Mouse (Mus musculus) liver, adult 2 months (tissue): ENCODE measurements around the gene Usp47. TPM values are rescaled to one million over a fixed set of nuclear protein-coding genes. Genes with fewer than 3 reads are reported as not detected.

Experiments used
- DNase-seq: peaks from one replicate; pipeline ENCODE4 v3.0.0-alpha.2; 2011; ENCODE audit warnings: low read depth, low spot score; ENCODE audit errors: extremely low read depth
- H3K27ac ChIP-seq: fragments of 200-500 bp; replicated peaks from 2 replicates; pipeline ENCODE4 v1.5.1; 2012; ENCODE audit warnings: low read depth, mild to moderate bottlenecking, control low read depth, inconsistent platforms, low read length; ENCODE audit not compliant: insufficient read depth
- H3K27me3 ChIP-seq: fragments of 200-500 bp; 2 replicates; pipeline ENCODE4 v1.6.1; 2012; ENCODE audit warnings: mild to moderate bottlenecking, moderate library complexity, low read length, inconsistent platforms; ENCODE audit not compliant: control insufficient read depth, insufficient read depth
- H3K36me3 ChIP-seq: fragments of 200-500 bp; 2 replicates; pipeline ENCODE4 v1.6.1; 2012; ENCODE audit warnings: low read length, inconsistent platforms; ENCODE audit not compliant: control insufficient read depth, insufficient read depth
- H3K4me1 ChIP-seq: fragments of 200-500 bp; 2 replicates; pipeline ENCODE4 v1.6.1; 2011; ENCODE audit warnings: low read length; ENCODE audit not compliant: control insufficient read depth, insufficient read depth
- H3K4me3 ChIP-seq: fragments of 200-500 bp; 2 replicates; pipeline ENCODE4 v1.5.1; 2011; ENCODE audit warnings: low read depth, mild to moderate bottlenecking, control low read depth, low read length, moderate library complexity; ENCODE audit not compliant: insufficient read depth
- H3K79me2 ChIP-seq: fragments of 200-500 bp; 2 replicates; pipeline ENCODE4 v1.6.1; 2012; ENCODE audit warnings: inconsistent platforms, mild to moderate bottlenecking, low read length, moderate library complexity; ENCODE audit not compliant: control insufficient read depth, insufficient read depth
- H3K9ac ChIP-seq: fragments of 200-500 bp; 2 replicates; pipeline ENCODE4 v1.6.1; 2012; ENCODE audit warnings: low read depth, mild to moderate bottlenecking, control low read depth, inconsistent platforms, low read length
- CTCF ChIP-seq: fragments of 200-500 bp; IDR thresholded peaks from 2 replicates; pipeline ENCODE4 v1.5.1; 2011; ENCODE audit warnings: low read depth, low read length, control low read depth
- POLR2A ChIP-seq: fragments of 200-500 bp; IDR thresholded peaks from 2 replicates; pipeline ENCODE4 v1.6.1; 2011; ENCODE audit warnings: low read length, control low read depth; ENCODE audit not compliant: insufficient read depth; ENCODE audit errors: extremely low read depth
- WGBS: fragments of 180-500 bp; shearing (Covaris S2); methylation state at CpG from one replicate; pipeline ENCODE4 v1.1.7; 2018; 5-methylcytosine and 5-hydroxymethylcytosine counted together
- polyA plus RNA-seq: library from polyadenylated mRNA; depleted of rRNA; stranded (reverse); fragments of >200 nt; gene quantifications from 2 replicates; pipeline ENCODE4 v1.2.3, GENCODE M21; 2012
- total RNA-seq: library from RNA; depleted of rRNA; stranded (reverse); fragments of >200 nt; gene quantifications from 2 replicates; pipeline ENCODE4 v1.2.3, GENCODE M21; 2014

Usp47 gene
- total and polyA plus RNA-seq, 2 experiments = 9.4 to 56.3 TPM

GRCm38 (mm10) chr7:112127085-112127637 lies 103.9 kb downstream of the Usp47 start:
- WGBS = 55% methylated on average over 5 of the region's 5 CpGs
- no peak for DNase-seq
- TF ChIP-seq CTCF (no peak), POLR2A (no peak)

GRCm38 (mm10) chr7:112127954-112128353 lies 104.7 kb downstream of the Usp47 start:
- Histone ChIP-seq H3K36me3 (no peaks in the 10 kb centered on the region), H3K27ac (no peak overlapping the region), H3K79me2 (no peaks in the 10 kb centered on the region), H3K4me3 (no peak overlapping the region), H3K9ac (no peak overlapping the region), H3K27me3 (no peaks in the 10 kb centered on the region), H3K4me1 (no peaks in the 10 kb centered on the region)
- TF ChIP-seq POLR2A (no peak), CTCF (no peak)
- 96% methylated on average over 4 of the region's 4 CpGs for WGBS
- DNase-seq = no peak

More at GRCm38 (mm10) chr7:112127085-112127637, 103.9 kb downstream of the Usp47 start:
- Histone ChIP-seq H3K27ac (no peak overlapping the region), H3K27me3 (no peaks in the 10 kb centered on the region), H3K36me3 (no peaks in the 10 kb centered on the region), H3K79me2 (no peaks in the 10 kb centered on the region), H3K4me1 (no peaks in the 10 kb centered on the region), H3K9ac (no peak overlapping the region), H3K4me3 (no peak overlapping the region)

DNA sequence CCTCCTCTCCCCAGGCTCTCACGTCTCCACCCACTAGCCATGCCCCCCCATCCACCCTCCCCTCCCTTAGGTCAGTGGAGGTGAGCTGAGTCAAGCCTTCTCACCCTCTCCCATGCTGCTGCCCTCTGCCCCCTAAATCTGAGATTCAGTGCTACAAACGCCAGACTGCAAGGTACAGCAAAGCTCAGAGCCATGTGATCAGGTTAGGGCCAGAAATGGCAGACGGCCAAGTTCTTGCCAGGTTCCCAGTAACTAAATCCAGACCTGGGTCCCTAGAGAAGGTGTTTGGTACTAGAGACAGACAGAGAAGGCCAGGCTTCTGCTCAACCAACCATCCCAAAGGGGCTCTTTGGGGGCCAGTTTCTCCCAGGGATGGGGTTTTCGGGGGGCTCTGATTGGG lies 105.5 kb downstream of the Usp47 start:
- WGBS = 54% methylated on average over 4 of the region's 4 CpGs
- Histone ChIP-seq H3K4me1 (no peaks in the 10 kb centered on the region), H3K27ac (no peak overlapping the region), H3K36me3 (no peaks in the 10 kb centered on the region), H3K27me3 (no peaks in the 10 kb centered on the region), H3K79me2 (no peaks in the 10 kb centered on the region), H3K9ac (no peak overlapping the region), H3K4me3 (no peak overlapping the region)
- no peak for DNase-seq
- TF ChIP-seq CTCF = no peak
- no peak for TF ChIP-seq POLR2A

DNA sequence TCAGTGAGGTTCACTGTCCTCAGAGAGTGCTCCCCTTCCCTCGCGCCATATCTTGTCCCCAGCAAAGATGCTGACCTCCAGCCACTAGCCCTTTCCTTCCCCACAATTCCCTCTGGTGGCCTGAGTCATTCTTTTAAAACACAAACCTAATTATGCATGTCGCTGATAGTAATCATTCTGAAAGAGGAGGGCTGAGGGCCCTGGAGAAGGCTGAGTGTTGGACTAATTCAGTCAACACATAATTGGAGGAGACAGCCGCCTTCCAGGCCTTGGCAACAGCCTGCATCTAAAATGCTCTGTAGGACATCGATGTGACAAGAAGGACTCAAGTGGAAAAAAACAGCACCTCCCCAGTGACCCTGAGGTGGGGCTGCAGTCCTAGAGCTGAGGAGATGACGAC lies 106.5 kb downstream of the Usp47 start:
- H3K36me3 ChIP-seq = no peaks in the 10 kb centered on the region
- no peak for DNase-seq
- WGBS = 89% methylated on average over 6 of the region's 6 CpGs
- TF ChIP-seq POLR2A = no peak
- no peak for TF ChIP-seq CTCF
- no peak overlapping the region for H3K27ac ChIP-seq
- no peaks in the 10 kb centered on the region for H3K4me1 ChIP-seq
- no peaks in the 10 kb centered on the region for H3K27me3 ChIP-seq
- no peak overlapping the region for H3K9ac ChIP-seq
- H3K4me3 ChIP-seq = no peak overlapping the region
- no peaks in the 10 kb centered on the region for H3K79me2 ChIP-seq

GRCm38 (mm10) chr7:112130660-112131059 lies 107.4 kb downstream of the Usp47 start:
- no peaks in the 10 kb centered on the region for H3K4me1 ChIP-seq
- WGBS = 73% methylated on average over 3 of the region's 3 CpGs
- no peak overlapping the region for H3K27ac ChIP-seq
- no peaks in the 10 kb centered on the region for H3K36me3 ChIP-seq
- no peak overlapping the region for H3K9ac ChIP-seq
- no peaks in the 10 kb centered on the region for H3K27me3 ChIP-seq
- no peak for DNase-seq
- no peaks in the 10 kb centered on the region for H3K79me2 ChIP-seq
- TF ChIP-seq POLR2A (no peak), CTCF (no peak)
- no peak overlapping the region for H3K4me3 ChIP-seq

DNA sequence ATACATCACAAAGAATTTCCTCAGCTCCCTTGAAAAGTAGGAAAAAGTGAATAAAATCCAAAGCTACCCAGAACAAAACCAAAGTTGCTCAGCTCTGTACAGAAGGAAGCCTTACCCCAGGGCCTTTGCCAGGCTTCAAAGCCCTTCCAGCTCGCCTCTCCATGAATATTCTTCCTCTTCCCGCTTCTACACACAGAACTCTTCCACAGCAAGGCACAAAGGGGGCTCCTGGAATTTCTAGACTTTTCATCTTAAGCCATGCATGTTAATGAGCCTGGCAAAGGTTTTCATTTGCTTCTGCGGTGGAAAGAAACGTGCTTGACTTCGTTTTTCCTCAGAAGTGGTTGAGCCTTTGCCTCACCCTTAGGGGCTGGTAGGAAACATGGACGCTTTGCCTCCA lies 108.7 kb downstream of the Usp47 start:
- Histone ChIP-seq H3K27me3 (no peaks in the 10 kb centered on the region), H3K4me3 (no peak overlapping the region), H3K27ac (no peak overlapping the region), H3K79me2 (no peaks in the 10 kb centered on the region), H3K4me1 (no peaks in the 10 kb centered on the region), H3K36me3 (no peaks in the 10 kb centered on the region), H3K9ac (no peak overlapping the region)
- no peak for DNase-seq
- TF ChIP-seq POLR2A (no peak), CTCF (no peak)
- 94% methylated on average over 6 of the region's 6 CpGs for whole genome bisulfite sequencing
